17 mouse cellular contexts compared by ENCODE assay signal in the genomic region with DNA sequence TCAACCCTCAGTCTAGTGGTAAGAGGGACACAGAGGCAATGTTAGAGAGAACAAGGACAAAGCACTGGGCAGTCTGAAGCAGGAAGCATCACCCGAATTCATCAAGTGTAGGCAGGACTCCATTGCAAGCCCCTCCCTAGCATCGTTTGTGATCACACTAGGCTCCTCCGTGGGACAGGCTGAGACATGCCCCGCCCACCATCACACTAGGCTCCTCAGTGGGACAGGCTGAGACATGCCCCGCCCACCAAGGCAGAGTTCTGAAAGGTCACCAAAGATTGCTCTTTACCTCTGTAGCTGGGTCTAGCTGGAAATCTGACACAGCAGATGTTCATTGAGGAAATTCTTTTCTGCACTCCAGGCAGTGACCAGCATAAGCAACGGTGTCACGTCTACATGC. TPM values are rescaled to one million over a fixed set of nuclear protein-coding genes. Genes with fewer than 3 reads are reported as not detected.
DNase-seq lines count a peak whose midpoint lies in the region; ATAC-seq lines count a peak whose summit lies in the region.
"Had no signal": no experiment of that assay in that cellular context is flagged by ENCODE, and none has a peak within 500 bp of the region (broad histone marks: within the 10 kb centered on the region; RNA-seq: fewer than 3 reads in every experiment).

No protein-coding gene starts in this region.

- H3K27ac ChIP-seq in embryonic facial prominence, embryonic 15.5 days (replicated peaks) = no peak overlapping the region
- no peak overlapping the region for H3K27ac ChIP-seq in liver, embryonic 12.5 days
- H3K27ac ChIP-seq in heart, embryonic 11.5 days (ENCODE audit: low read depth, low read length) = no peak overlapping the region
- H3K27ac ChIP-seq: forebrain, embryonic 13.5 days; kidney, postnatal 0 days; neural tube, embryonic 12.5 days had no signal

- peak; percentile 5 for DNase-seq in embryo, embryonic 10.5 days (ENCODE audit: low spot score)
- DNase-seq in embryo, embryonic 9.5 days (ENCODE audit: extremely low spot score) = no peak
- DNase-seq in CD4-positive helper T cell, adult 2 months (ENCODE audit: low read depth, low spot score) = peak; percentile 29
- no peak for DNase-seq in frontal cortex, adult 2 months (ENCODE audit: extremely low spot score in 1 of 2, low spot score in 1 of 2)
- no peak for DNase-seq in heart, postnatal 25 days (ENCODE audit: low spot score)
- DNase-seq: adrenal gland, postnatal 25 days; gastrocnemius, postnatal 10 days; midbrain, embryonic 14.5 days; retina, postnatal 1 day had no signal

- H3K36me3 ChIP-seq in embryonic facial prominence, embryonic 15.5 days = peaks cover 60% of the 10 kb centered on the region
- peaks cover 75% of the 10 kb centered on the region for H3K36me3 ChIP-seq in liver, embryonic 12.5 days
- peaks cover 20% of the 10 kb centered on the region for H3K36me3 ChIP-seq in heart, embryonic 11.5 days (ENCODE audit: control insufficient read depth, insufficient read depth, low read length)

- WGBS in embryonic facial prominence, embryonic 15.5 days = 74% methylated on average over 7 of the region's 7 CpGs
- 63% methylated on average over 7 of the region's 7 CpGs for WGBS in liver, embryonic 12.5 days (ENCODE audit: insufficient replicate concordance)
- WGBS in heart, embryonic 11.5 days (ENCODE audit: insufficient replicate concordance) = 77% methylated on average over 7 of the region's 7 CpGs

- no peak overlapping the region for H3K4me2 ChIP-seq in embryonic facial prominence, embryonic 15.5 days (replicated peaks)
- no peak overlapping the region for H3K4me2 ChIP-seq in liver, embryonic 12.5 days
- H3K4me2 ChIP-seq in heart, embryonic 11.5 days = no peak overlapping the region
- H3K4me2 ChIP-seq: forebrain, embryonic 13.5 days; neural tube, embryonic 12.5 days had no signal

- intact Hi-C loops in heart, postnatal 25 days (cut with DNase I) = no loop called here

- H3K9me3 ChIP-seq in embryonic facial prominence, embryonic 15.5 days (replicated peaks) = no peaks in the 10 kb centered on the region
- no peaks in the 10 kb centered on the region for H3K9me3 ChIP-seq in liver, embryonic 12.5 days (replicated peaks)
- H3K9me3 ChIP-seq in heart, embryonic 11.5 days (replicated peaks; ENCODE audit: control insufficient read depth, low read length) = no peaks in the 10 kb centered on the region
- H3K9me3 ChIP-seq: forebrain, embryonic 13.5 days; neural tube, embryonic 12.5 days had no signal

- 0 out of 2 replicates have a peak, but pooled peaks have one; percentile 57 for ATAC-seq in embryonic facial prominence, embryonic 15.5 days (ENCODE audit: insufficient number of reproducible peaks, low FRiP score, low TSS enrichment, low read depth)
- ATAC-seq in liver, embryonic 12.5 days = peak; percentile 60
- ATAC-seq in heart, embryonic 11.5 days (replicated peaks; ENCODE audit: insufficient number of reproducible peaks, low FRiP score, low TSS enrichment) = no peak
- ATAC-seq: forebrain, embryonic 13.5 days; Patski had no signal

- no peak overlapping the region for H3K9ac ChIP-seq in embryonic facial prominence, embryonic 15.5 days
- no peak overlapping the region for H3K9ac ChIP-seq in liver, embryonic 12.5 days
- no peak overlapping the region for H3K9ac ChIP-seq in heart, embryonic 11.5 days (ENCODE audit: low read depth, low read length)
- H3K9ac ChIP-seq: forebrain, embryonic 13.5 days; neural tube, embryonic 12.5 days had no signal

- H3K4me1 ChIP-seq in embryonic facial prominence, embryonic 15.5 days = no peaks in the 10 kb centered on the region
- H3K4me1 ChIP-seq in liver, embryonic 12.5 days = 0 out of 2 replicates have a peak, but pooled peaks cover 3% of the 10 kb centered on the region
- no peaks in the 10 kb centered on the region for H3K4me1 ChIP-seq in heart, embryonic 11.5 days (ENCODE audit: control insufficient read depth, insufficient read depth, low read length)
- H3K4me1 ChIP-seq: forebrain, embryonic 13.5 days; neural tube, embryonic 12.5 days had no signal

- H3K27me3 ChIP-seq in embryonic facial prominence, embryonic 15.5 days = no peaks in the 10 kb centered on the region
- no peaks in the 10 kb centered on the region for H3K27me3 ChIP-seq in liver, embryonic 12.5 days (replicated peaks)
- no peaks in the 10 kb centered on the region for H3K27me3 ChIP-seq in heart, embryonic 11.5 days (ENCODE audit: control insufficient read depth, insufficient read depth, low read length)
- H3K27me3 ChIP-seq: forebrain, embryonic 13.5 days; neural tube, embryonic 12.5 days; Patski had no signal

- H3K4me3 ChIP-seq in embryonic facial prominence, embryonic 15.5 days (replicated peaks) = no peak overlapping the region
- no peak overlapping the region for H3K4me3 ChIP-seq in liver, embryonic 12.5 days
- no peak overlapping the region for H3K4me3 ChIP-seq in heart, embryonic 11.5 days (ENCODE audit: low read depth, low read length)
- H3K4me3 ChIP-seq: forebrain, embryonic 13.5 days; neural tube, embryonic 12.5 days had no signal

RNA-seq across cellular contexts. Expression of a gene that starts 6.2 kb away (rescaled TPM):
- 8.4 and 9.0 TPM in 2 replicates for polyA plus RNA-seq in embryonic facial prominence, embryonic 15.5 days (2015; fragmentation: Nextera tagmentation; extraction: Ambion mirVana)
- 1.6 and 2.4 TPM in 2 replicates for polyA plus RNA-seq in liver, embryonic 12.5 days (2016; fragmentation: Nextera tagmentation; extraction: Ambion mirVana)
- polyA plus RNA-seq in frontal cortex, adult 2 months (2012; rRNA removed) = 74.1 and 95.3 TPM in 2 replicates
- total RNA-seq in heart, postnatal 25 days (2021) = 1 to 10 TPM; 5.8 to 7.7 TPM
- 4.7 and 4.9 TPM in 2 replicates for polyA plus RNA-seq in heart, embryonic 11.5 days (2014; fragmentation: Nextera tagmentation; extraction: Ambion mirVana)
- total RNA-seq: hematopoietic stem cell, adult 5-6 weeks had no signal

RNA-seq across cellular contexts. Expression of a gene that starts 10.0 kb away (rescaled TPM):
- polyA plus RNA-seq in embryonic facial prominence, embryonic 15.5 days (2015; fragmentation: Nextera tagmentation; extraction: Ambion mirVana) = 28.6 and 29.4 TPM in 2 replicates
- 29.1 and 30.3 TPM in 2 replicates for polyA plus RNA-seq in liver, embryonic 12.5 days (2016; fragmentation: Nextera tagmentation; extraction: Ambion mirVana)
- polyA plus RNA-seq in frontal cortex, adult 2 months (2012; rRNA removed) = 28.0 and 28.9 TPM in 2 replicates
- 1 to 10 TPM; 5.7 to 6.0 TPM for total RNA-seq in heart, postnatal 25 days (2021)
- 21.6 and 24.2 TPM in 2 replicates for polyA plus RNA-seq in heart, embryonic 11.5 days (2014; fragmentation: Nextera tagmentation; extraction: Ambion mirVana)

RNA-seq across cellular contexts. Expression of a gene that starts 36.5 kb away (rescaled TPM):
- polyA plus RNA-seq in embryonic facial prominence, embryonic 15.5 days (2015; fragmentation: Nextera tagmentation; extraction: Ambion mirVana) = 205 and 222 TPM in 2 replicates
- 123 and 124 TPM in 2 replicates for polyA plus RNA-seq in liver, embryonic 12.5 days (2016; fragmentation: Nextera tagmentation; extraction: Ambion mirVana)
- polyA plus RNA-seq in frontal cortex, adult 2 months (2012; rRNA removed) = 59.8 and 60.6 TPM in 2 replicates
- total RNA-seq in heart, postnatal 25 days (2021) = 10 to 100 TPM; 47.8 to 59.0 TPM
- polyA plus RNA-seq in heart, embryonic 11.5 days (2014; fragmentation: Nextera tagmentation; extraction: Ambion mirVana) = 135 and 186 TPM in 2 replicates

RNA-seq across cellular contexts. Expression of a gene that starts 50.3 kb away (rescaled TPM):
- 1.9 and 2.4 TPM in 2 replicates for polyA plus RNA-seq in embryonic facial prominence, embryonic 15.5 days (2015; fragmentation: Nextera tagmentation; extraction: Ambion mirVana)
- 0.23 and 0.58 TPM in 2 replicates for polyA plus RNA-seq in liver, embryonic 12.5 days (2016; fragmentation: Nextera tagmentation; extraction: Ambion mirVana)
- 12.0 and 13.6 TPM in 2 replicates for polyA plus RNA-seq in frontal cortex, adult 2 months (2012; rRNA removed)
- total RNA-seq in heart, postnatal 25 days (2021) = 1 to 10 TPM; 5.4 to 6.1 TPM
- polyA plus RNA-seq in heart, embryonic 11.5 days (2014; fragmentation: Nextera tagmentation; extraction: Ambion mirVana) = 1.8 and 2.3 TPM in 2 replicates

Comparison
In these comparisons a context has a peak if more than half of its experiments do, and no peak if none do; other contexts are left out.
1. DNase-seq: peak in embryo, embryonic 10.5 days (single experiment) and CD4-positive helper T cell, adult 2 months (single experiment); none in embryo, embryonic 9.5 days (single experiment), frontal cortex, adult 2 months (0 of 2) and heart, postnatal 25 days (single experiment).